Mouse (Mus musculus): ENCODE data around the gene Nr1d1. TPM values are rescaled to one million over a fixed set of nuclear protein-coding genes. Genes with fewer than 3 reads are reported as not detected.
A peak's percentile ranks its signal among the peaks of the same experiment; 100 is the strongest.

Nr1d1 gene
- polyA plus RNA-seq, 1 experiment from 2014 or later, result 6.4 TPM

- Histone ChIP-seq H3K4me1 (ENCODE audit: control insufficient read depth in 2 of 2, insufficient read depth in 2 of 2, low read length in 2 of 2) (peaks cover 57 to 76% of the 10 kb centered on the region in 2 experiments), H3K4me3 (ENCODE audit: control insufficient read depth in 1 of 2, insufficient read depth in 1 of 2, low read depth in 1 of 2, low read length in 2 of 2) (peak overlapping the region in 1 of 2 experiments; percentile 24; a peak in 2 of 4 replicates), H3K9ac (ENCODE audit: low read length) (peak overlapping the region; percentile 74), H3K36me3 (ENCODE audit: control insufficient read depth, insufficient read depth, low read length) (peaks cover 63% of the 10 kb centered on the region), H3K4me2 (ENCODE audit: low read length) (peak overlapping the region; percentile 58), H3K9me3 (ENCODE audit: control insufficient read depth, low read length) (no peaks in the 10 kb centered on the region), H3K27ac (replicated peaks in 1 of 2; ENCODE audit: control insufficient read depth in 1 of 2, insufficient read depth in 1 of 2, low read depth in 2 of 2, low read length in 2 of 2) (peak overlapping the region; percentile 90 to 94; a peak in 3 of 4 replicates), H3K27me3 (ENCODE audit: control insufficient read depth, insufficient read depth, low read length) (no peaks in the 10 kb centered on the region)
- 16% methylated on average over 4 of the region's 4 CpGs for WGBS
- no peak for ATAC-seq (ENCODE audit: insufficient number of reproducible peaks, insufficient read depth, low FRiP score, low read depth)
Measured at GRCm38 (mm10) chr11:98767713-98768112, 7.4 kb downstream of the Nr1d1 start.

- 20% methylated on average over 9 of the region's 9 CpGs for WGBS
- H3K4me1 ChIP-seq (ENCODE audit: control insufficient read depth in 2 of 2, insufficient read depth in 2 of 2, low read length in 2 of 2), result peaks cover 53 to 73% of the 10 kb centered on the region in 2 experiments
Measured at GRCm38 (mm10) chr11:98767276-98767675, 7.9 kb downstream of the Nr1d1 start.

GRCm38 (mm10) chr11:98766816-98767215, 8.3 kb downstream of the Nr1d1 start:
- no peaks in the 10 kb centered on the region for H3K9me3 ChIP-seq (ENCODE audit: control insufficient read depth, low read length)
- peaks cover 72% of the 10 kb centered on the region for H3K36me3 ChIP-seq (ENCODE audit: control insufficient read depth, insufficient read depth, low read length)
- no peak overlapping the region for H3K4me3 ChIP-seq (ENCODE audit: control insufficient read depth in 1 of 2, insufficient read depth in 1 of 2, low read depth in 1 of 2, low read length in 2 of 2)
- peak overlapping the region in 1 of 2 experiments; percentile 94; a peak in 2 of 4 replicates for H3K27ac ChIP-seq (replicated peaks in 1 of 2; ENCODE audit: control insufficient read depth in 1 of 2, insufficient read depth in 1 of 2, low read depth in 2 of 2, low read length in 2 of 2)
- H3K4me1 ChIP-seq (ENCODE audit: control insufficient read depth in 2 of 2, insufficient read depth in 2 of 2, low read length in 2 of 2), result peaks cover 50 to 68% of the 10 kb centered on the region in 2 experiments
- no peaks in the 10 kb centered on the region for H3K27me3 ChIP-seq (ENCODE audit: control insufficient read depth, insufficient read depth, low read length)
- H3K9ac ChIP-seq (ENCODE audit: low read length), result peak overlapping the region; percentile 16; the same call in 1 of the 2 replicates
- ATAC-seq (ENCODE audit: insufficient number of reproducible peaks, insufficient read depth, low FRiP score, low read depth), result no peak
- WGBS, result 48% methylated on average over 5 of the region's 5 CpGs
- 0 out of 2 replicates have a peak overlapping the region, but pooled peaks have one; percentile 58 for H3K4me2 ChIP-seq (ENCODE audit: low read length)

More at GRCm38 (mm10) chr11:98767276-98767675, 7.9 kb downstream of the Nr1d1 start:
- Histone ChIP-seq H3K4me3 (ENCODE audit: control insufficient read depth in 1 of 2, insufficient read depth in 1 of 2, low read depth in 1 of 2, low read length in 2 of 2) (no peak overlapping the region), H3K9ac (ENCODE audit: low read length) (peak overlapping the region; percentile 18; the same call in 1 of the 2 replicates), H3K27ac (replicated peaks in 1 of 2; ENCODE audit: control insufficient read depth in 1 of 2, insufficient read depth in 1 of 2, low read depth in 2 of 2, low read length in 2 of 2) (peak overlapping the region in 1 of 2 experiments; percentile 94; a peak in 2 of 4 replicates), H3K36me3 (ENCODE audit: control insufficient read depth, insufficient read depth, low read length) (peaks cover 67% of the 10 kb centered on the region), H3K9me3 (ENCODE audit: control insufficient read depth, low read length) (no peaks in the 10 kb centered on the region), H3K27me3 (ENCODE audit: control insufficient read depth, insufficient read depth, low read length) (no peaks in the 10 kb centered on the region), H3K4me2 (ENCODE audit: low read length) (peak overlapping the region; percentile 58; the same call in 1 of the 2 replicates)
- no peak for ATAC-seq (ENCODE audit: insufficient number of reproducible peaks, insufficient read depth, low FRiP score, low read depth)

- H3K4me2 ChIP-seq (ENCODE audit: low read length), result no peak overlapping the region
- H3K36me3 ChIP-seq (ENCODE audit: control insufficient read depth, insufficient read depth, low read length), result peaks cover 72% of the 10 kb centered on the region
Measured at GRCm38 (mm10) chr11:98766346-98766745, 8.8 kb downstream of the Nr1d1 start.

GRCm38 (mm10) chr11:98765421-98766309, 9.5 kb downstream of the Nr1d1 start:
- Histone ChIP-seq H3K4me3 (ENCODE audit: control insufficient read depth in 1 of 2, insufficient read depth in 1 of 2, low read depth in 1 of 2, low read length in 2 of 2) (no peak overlapping the region), H3K27ac (replicated peaks in 1 of 2; ENCODE audit: control insufficient read depth in 1 of 2, insufficient read depth in 1 of 2, low read depth in 2 of 2, low read length in 2 of 2) (peak overlapping the region; percentile 6 to 94; a peak in 3 of 4 replicates), H3K9me3 (ENCODE audit: control insufficient read depth, low read length) (no peaks in the 10 kb centered on the region), H3K27me3 (ENCODE audit: control insufficient read depth, insufficient read depth, low read length) (no peaks in the 10 kb centered on the region), H3K36me3 (ENCODE audit: control insufficient read depth, insufficient read depth, low read length) (peaks cover 72% of the 10 kb centered on the region), H3K4me1 (ENCODE audit: control insufficient read depth in 2 of 2, insufficient read depth in 2 of 2, low read length in 2 of 2) (peaks cover 43 to 58% of the 10 kb centered on the region in 2 experiments), H3K4me2 (ENCODE audit: low read length) (peak overlapping the region; percentile 39), H3K9ac (ENCODE audit: low read length) (peak overlapping the region; percentile 54)
- peak; percentile 12; the same call in 1 of the 2 replicates for ATAC-seq (ENCODE audit: insufficient number of reproducible peaks, insufficient read depth, low FRiP score, low read depth)
- 36% methylated on average over 8 of the region's 9 CpGs for WGBS

More at GRCm38 (mm10) chr11:98766346-98766745, 8.8 kb downstream of the Nr1d1 start:
- Histone ChIP-seq H3K27ac (replicated peaks in 1 of 2; ENCODE audit: control insufficient read depth in 1 of 2, insufficient read depth in 1 of 2, low read depth in 2 of 2, low read length in 2 of 2) (peak overlapping the region; percentile 29 to 94; a peak in 3 of 4 replicates), H3K4me1 (ENCODE audit: control insufficient read depth in 2 of 2, insufficient read depth in 2 of 2, low read length in 2 of 2) (peaks cover 46 to 63% of the 10 kb centered on the region in 2 experiments), H3K9me3 (ENCODE audit: control insufficient read depth, low read length) (no peaks in the 10 kb centered on the region), H3K27me3 (ENCODE audit: control insufficient read depth, insufficient read depth, low read length) (no peaks in the 10 kb centered on the region), H3K4me3 (ENCODE audit: control insufficient read depth in 1 of 2, insufficient read depth in 1 of 2, low read depth in 1 of 2, low read length in 2 of 2) (no peak overlapping the region), H3K9ac (ENCODE audit: low read length) (peak overlapping the region; percentile 21; the same call in 1 of the 2 replicates)
- no peak for ATAC-seq (ENCODE audit: insufficient number of reproducible peaks, insufficient read depth, low FRiP score, low read depth)
- 61% methylated on average over 2 of the region's 2 CpGs for WGBS

- Histone ChIP-seq H3K9ac (ENCODE audit: low read length) (no peak overlapping the region), H3K36me3 (ENCODE audit: control insufficient read depth, insufficient read depth, low read length) (peaks cover 71% of the 10 kb centered on the region), H3K4me1 (ENCODE audit: control insufficient read depth in 2 of 2, insufficient read depth in 2 of 2, low read length in 2 of 2) (peaks cover 38 to 50% of the 10 kb centered on the region in 2 experiments), H3K9me3 (ENCODE audit: control insufficient read depth, low read length) (no peaks in the 10 kb centered on the region), H3K27me3 (ENCODE audit: control insufficient read depth, insufficient read depth, low read length) (no peaks in the 10 kb centered on the region), H3K27ac (replicated peaks in 1 of 2; ENCODE audit: control insufficient read depth in 1 of 2, insufficient read depth in 1 of 2, low read depth in 2 of 2, low read length in 2 of 2) (peak overlapping the region in 1 of 2 experiments; percentile 94; a peak in 2 of 4 replicates), H3K4me3 (ENCODE audit: control insufficient read depth in 1 of 2, insufficient read depth in 1 of 2, low read depth in 1 of 2, low read length in 2 of 2) (no peak overlapping the region), H3K4me2 (ENCODE audit: low read length) (no peak overlapping the region)
- ATAC-seq (ENCODE audit: insufficient number of reproducible peaks, insufficient read depth, low FRiP score, low read depth), result no peak
Measured at GRCm38 (mm10) chr11:98764746-98765145, 10.4 kb downstream of the Nr1d1 start.

- Histone ChIP-seq H3K4me1 (ENCODE audit: control insufficient read depth in 2 of 2, insufficient read depth in 2 of 2, low read length in 2 of 2) (peaks cover 32 to 44% of the 10 kb centered on the region in 2 experiments), H3K9ac (ENCODE audit: low read length) (no peak overlapping the region), H3K27me3 (ENCODE audit: control insufficient read depth, insufficient read depth, low read length) (no peaks in the 10 kb centered on the region), H3K4me3 (ENCODE audit: control insufficient read depth in 1 of 2, insufficient read depth in 1 of 2, low read depth in 1 of 2, low read length in 2 of 2) (no peak overlapping the region), H3K4me2 (ENCODE audit: low read length) (no peak overlapping the region), H3K9me3 (ENCODE audit: control insufficient read depth, low read length) (no peaks in the 10 kb centered on the region), H3K36me3 (ENCODE audit: control insufficient read depth, insufficient read depth, low read length) (peaks cover 69% of the 10 kb centered on the region), H3K27ac (replicated peaks in 1 of 2; ENCODE audit: control insufficient read depth in 1 of 2, insufficient read depth in 1 of 2, low read depth in 2 of 2, low read length in 2 of 2) (no peak overlapping the region)
- WGBS, result 78% methylated on average over 18 of the region's 18 CpGs
- ATAC-seq (ENCODE audit: insufficient number of reproducible peaks, insufficient read depth, low FRiP score, low read depth), result no peak
Measured at GRCm38 (mm10) chr11:98764091-98764490, 11.0 kb downstream of the Nr1d1 start.

Measured in heart, embryonic 14.5 days (tissue).